Mouse (Mus musculus): ENCODE results near the gene Ivns1abp.
"Not testable (repeated sequence)": the region's sequence is repeated elsewhere in the genome, so short reads cannot be mapped to it uniquely, and the experiment has no call there.

The Ivns1abp gene

GRCm38 (mm10) chr1:151344283-151345108 lies at the start of gene Ivns1abp:
Ivns1abp (plus strand) TSS chr1:151344477.
- DNase-seq: peak; percentile 96

GRCm38 (mm10) chr1:151295486-151295885 lies 48.8 kb upstream of the Ivns1abp start:
- DNase-seq: no peak

- no peak for DNase-seq
Observed at GRCm38 (mm10) chr1:151296621-151297020, 47.7 kb upstream of the Ivns1abp start.

- no peak for DNase-seq
Observed at GRCm38 (mm10) chr1:151297025-151297424, 47.3 kb upstream of the Ivns1abp start.

GRCm38 (mm10) chr1:151297596-151297995 lies 46.7 kb upstream of the Ivns1abp start:
- DNase-seq: no peak

GRCm38 (mm10) chr1:151301456-151301855 lies 42.8 kb upstream of the Ivns1abp start:
- DNase-seq: no peak

- DNase-seq: no peak
Observed at GRCm38 (mm10) chr1:151301904-151302303, 42.4 kb upstream of the Ivns1abp start.

- DNase-seq: no peak
Observed at GRCm38 (mm10) chr1:151303265-151303664, 41.0 kb upstream of the Ivns1abp start.

- not testable (repeated sequence) for DNase-seq
Observed at GRCm38 (mm10) chr1:151305001-151305400, 39.3 kb upstream of the Ivns1abp start.

GRCm38 (mm10) chr1:151307059-151307458 lies 37.2 kb upstream of the Ivns1abp start:
- no peak for DNase-seq

GRCm38 (mm10) chr1:151307821-151308220 lies 36.5 kb upstream of the Ivns1abp start:
- DNase-seq: no peak

GRCm38 (mm10) chr1:151308508-151308907 lies 35.8 kb upstream of the Ivns1abp start:
- DNase-seq: no peak

GRCm38 (mm10) chr1:151310511-151310910 lies 33.8 kb upstream of the Ivns1abp start:
- no peak for DNase-seq

GRCm38 (mm10) chr1:151311379-151311778 lies 32.9 kb upstream of the Ivns1abp start:
- no peak for DNase-seq

- DNase-seq: no peak
Observed at GRCm38 (mm10) chr1:151319267-151319666, 25.0 kb upstream of the Ivns1abp start.

- no peak for DNase-seq
Observed at GRCm38 (mm10) chr1:151320408-151320807, 23.9 kb upstream of the Ivns1abp start.

GRCm38 (mm10) chr1:151325328-151325727 lies 18.9 kb upstream of the Ivns1abp start:
- DNase-seq: no peak

- DNase-seq: no peak
Observed at GRCm38 (mm10) chr1:151328341-151329097, 15.8 kb upstream of the Ivns1abp start.

- no peak for DNase-seq
Observed at GRCm38 (mm10) chr1:151329601-151330000, 14.7 kb upstream of the Ivns1abp start.

- no peak for DNase-seq
Observed at GRCm38 (mm10) chr1:151332819-151333218, 11.5 kb upstream of the Ivns1abp start.

- DNase-seq: no peak
Observed at GRCm38 (mm10) chr1:151338234-151338633, 6.0 kb upstream of the Ivns1abp start.

- no peak for DNase-seq
Observed at GRCm38 (mm10) chr1:151338941-151339340, 5.3 kb upstream of the Ivns1abp start.

GRCm38 (mm10) chr1:151341321-151342044 lies 2.8 kb upstream of the Ivns1abp start:
- no peak for DNase-seq
